Comparison of ENCODE assay signal across 8 mouse cellular contexts in genomic region chr1:89467321-89468069, GRCm38 (mm10). TPM values are rescaled to one million over a fixed set of nuclear protein-coding genes. Genes with fewer than 3 reads are reported as not detected.
A peak's percentile ranks its signal among the peaks of the same experiment; 100 is the strongest.
DNase-seq lines count a peak whose midpoint lies in the region; ATAC-seq and TF ChIP-seq lines count a peak whose summit lies in the region.

No protein-coding gene starts in this region.

- peaks cover 20% of the 10 kb centered on the region for H3K27me3 ChIP-seq in megakaryocyte, embryonic 14.5 days (replicated peaks)
- no peaks in the 10 kb centered on the region for H3K27me3 ChIP-seq in thymus, adult 2 months (ENCODE audit: control insufficient read depth, insufficient read depth, low read length)

- H3K4me3 ChIP-seq in megakaryocyte, embryonic 14.5 days (replicated peaks): peak overlapping the region; percentile 19
- H3K4me3 ChIP-seq in thymus, adult 2 months (ENCODE audit: control insufficient read depth, insufficient read depth, low read length): no peak overlapping the region

- no peak overlapping the region for H3K27ac ChIP-seq in thymus, adult 2 months (ENCODE audit: control insufficient read depth, insufficient read depth, low read length)

- no peaks in the 10 kb centered on the region for H3K36me3 ChIP-seq in megakaryocyte, embryonic 14.5 days (replicated peaks; ENCODE audit: low read length)
- H3K36me3 ChIP-seq in thymus, adult 2 months (ENCODE audit: control insufficient read depth, insufficient read depth, low read length): no peaks in the 10 kb centered on the region

- peaks cover 27% of the 10 kb centered on the region for H3K4me1 ChIP-seq in megakaryocyte, embryonic 14.5 days
- H3K4me1 ChIP-seq in thymus, adult 2 months (replicated peaks; ENCODE audit: control insufficient read depth, insufficient read depth, low read length): no peaks in the 10 kb centered on the region

- no peak for TF ChIP-seq CTCF in thymus, adult 2 months (IDR thresholded peaks at IDR 0.05; ENCODE audit: borderline replicate concordance, control insufficient read depth, extremely low read depth, insufficient read depth, low read length, poor library complexity)

- 87% methylated on average over 6 of the region's 6 CpGs for WGBS in thymus, adult 2 months

- no peak for TF ChIP-seq POLR2A in thymus, adult 2 months (IDR thresholded peaks at IDR 0.05; ENCODE audit: control insufficient read depth, extremely low read depth, insufficient read depth, low read length, poor library complexity)

- no peak for ATAC-seq in megakaryocyte, adult 5-6 weeks (ENCODE audit: poor library complexity, severe bottlenecking)
- ATAC-seq in megakaryocyte progenitor cell, adult 5-6 weeks (replicated peaks; ENCODE audit: poor library complexity): peak; percentile 30; the same call in 1 of the 2 replicates
- ATAC-seq in activated CD4-positive, CD25-positive, alpha-beta regulatory T cell, adult 4 months: no peak

- peaks cover 6% of the 10 kb centered on the region; the same call in 1 of the 2 replicates for H3K9me3 ChIP-seq in megakaryocyte, embryonic 14.5 days

- peak; percentile 24 to 51 for DNase-seq in heart, adult 9 months (ENCODE audit: low spot score in 2 of 2)
- peak; percentile 38 to 67 for DNase-seq in kidney, postnatal 36 days
- DNase-seq in thymus, adult 2 months: no peak
- no peak for DNase-seq in urinary bladder, adult 2 months (ENCODE audit: low spot score)

RNA-seq across cellular contexts. Expression of gene Agap1, which starts 12.9 kb away (rescaled TPM):
- polyA plus RNA-seq in megakaryocyte, embryonic 14.5 days (2012; ENCODE audit: insufficient read depth, low replicate concordance): 0.88 and 3.4 TPM in 2 replicates
- 7.9 and 9.1 TPM in 2 replicates for total RNA-seq in megakaryocyte, adult 5-6 weeks (2015)
- total RNA-seq in megakaryocyte, adult 5-6 weeks (2017): 4.0 and 8.1 TPM in 2 replicates
- total RNA-seq in megakaryocyte progenitor cell, adult 5-6 weeks (2015): 7.8 and 9.4 TPM in 2 replicates
- total RNA-seq in megakaryocyte progenitor cell, adult 5-6 weeks (2017): 5.8 and 6.8 TPM in 2 replicates
- 3.9 and 4.3 TPM in 2 replicates for polyA plus RNA-seq in thymus, adult 2 months (2012; rRNA removed)
- polyA plus RNA-seq in activated CD4-positive, CD25-positive, alpha-beta regulatory T cell, adult 4 months (2017; shearing (Covaris generic)): under 1 TPM; 0.04 to 0.05 TPM
- polyA plus RNA-seq in urinary bladder, adult 2 months (2012; rRNA removed): 11.3 and 16.6 TPM in 2 replicates

Comparison
In these comparisons a context has a peak if more than half of its experiments do, and no peak if none do; other contexts are left out.
1. DNase-seq: peak in heart, adult 9 months (2 of 2) and kidney, postnatal 36 days (2 of 2); none in thymus, adult 2 months (single experiment) and urinary bladder, adult 2 months (single experiment).